Mouse (Mus musculus): ENCODE measurements at regions not wholly inside any gene's neighbourhood (a gene's known extent, or its start where the extent isn't known, plus 50 kb on each side); places are given as distances from the start of the nearest gene placed in this dataset.

- TF ChIP-seq EP300 (optimal IDR thresholded peaks at IDR 0.05), result no peak
- TF ChIP-seq CTCF (IDR thresholded peaks at IDR 0.05; ENCODE audit: low read depth), result no peak
These were observed 879.9 kb downstream of the 5730522E02Rik start for GRCm38 (mm10) chr11:25330696-25331095.

All from stomach, postnatal 0 days (tissue).